Mouse (Mus musculus): ENCODE measurements at regions not wholly inside any gene's neighbourhood (a gene's known extent, or its start where the extent isn't known, plus 50 kb on each side); places are given as distances from the start of the nearest gene placed in this dataset.

DNA sequence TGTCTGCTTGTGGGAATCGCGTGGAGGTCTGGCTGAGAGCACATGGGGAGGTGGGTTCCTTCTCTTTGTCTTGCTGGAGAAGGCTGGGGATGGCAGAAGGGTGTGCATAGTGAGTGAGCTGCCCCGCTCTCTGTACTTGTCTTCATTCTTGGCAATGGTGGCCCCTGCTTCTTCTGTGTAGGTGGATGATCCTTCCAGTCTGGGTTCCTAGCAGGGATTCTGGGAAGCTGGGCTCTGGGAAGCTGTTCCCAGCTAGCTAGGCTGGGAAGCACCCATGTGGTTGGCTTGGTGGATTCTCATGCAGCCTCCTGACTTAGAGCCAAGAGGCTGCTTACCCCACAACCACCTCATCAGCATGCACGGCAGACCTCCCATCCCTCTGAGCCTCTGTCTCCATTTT lies 156.6 kb downstream of the 9530068E07Rik start:
- TF ChIP-seq EP300 (IDR thresholded peaks at IDR 0.05; ENCODE audit: insufficient read depth, low read depth, low read length), result no peak
- TF ChIP-seq CTCF (IDR thresholded peaks at IDR 0.05; ENCODE audit: low read depth, low read length), result no peak
- TF ChIP-seq POLR2A (IDR thresholded peaks at IDR 0.05; ENCODE audit: insufficient read depth, low read length), result no peak
- Histone ChIP-seq H3K4me1 (ENCODE audit: control insufficient read depth, insufficient read depth, low read length) (no peaks in the 10 kb centered on the region), H3K36me3 (ENCODE audit: control insufficient read depth, insufficient read depth, low read length, poor library complexity, severe bottlenecking) (no peaks in the 10 kb centered on the region), H3K27me3 (ENCODE audit: control insufficient read depth, insufficient read depth, low read length, poor library complexity, severe bottlenecking) (no peaks in the 10 kb centered on the region), H3K9ac (ENCODE audit: low read depth, poor library complexity, severe bottlenecking) (no peak overlapping the region), H3K4me3 (ENCODE audit: low read depth, low read length) (no peak overlapping the region), H3K27ac (ENCODE audit: insufficient read depth, low read length) (no peak overlapping the region), H3K9me3 (replicated peaks; ENCODE audit: control insufficient read depth, insufficient read depth, low read length, poor library complexity, severe bottlenecking) (no peaks in the 10 kb centered on the region)

DNA sequence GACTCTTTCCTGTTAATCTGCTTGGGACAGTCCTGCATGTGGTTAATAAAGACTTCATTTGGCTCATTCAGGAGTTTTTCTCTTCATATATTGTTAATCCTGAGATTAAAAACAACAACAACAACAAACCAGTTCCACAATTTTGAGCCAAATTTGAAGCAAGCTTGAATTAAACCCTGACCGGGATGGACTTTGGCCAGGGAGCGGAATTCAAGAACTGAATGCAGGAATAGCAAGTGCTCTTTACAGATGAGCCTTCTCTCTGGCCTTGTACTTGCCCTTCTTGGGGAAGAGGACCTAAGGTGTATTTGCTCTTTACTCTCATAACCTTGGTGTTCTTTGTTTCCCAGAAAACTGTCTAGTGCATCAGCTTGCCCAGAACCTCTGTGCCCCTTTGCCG lies 161.6 kb downstream of the 9530068E07Rik start:
- no peak overlapping the region for H3K9ac ChIP-seq (ENCODE audit: low read depth, poor library complexity, severe bottlenecking)
- H3K27ac ChIP-seq (ENCODE audit: insufficient read depth, low read length), result no peak overlapping the region
- H3K9me3 ChIP-seq (replicated peaks; ENCODE audit: control insufficient read depth, insufficient read depth, low read length, poor library complexity, severe bottlenecking), result no peaks in the 10 kb centered on the region
- H3K27me3 ChIP-seq (ENCODE audit: control insufficient read depth, insufficient read depth, low read length, poor library complexity, severe bottlenecking), result no peaks in the 10 kb centered on the region
- H3K36me3 ChIP-seq (ENCODE audit: control insufficient read depth, insufficient read depth, low read length, poor library complexity, severe bottlenecking), result no peaks in the 10 kb centered on the region
- no peak overlapping the region for H3K4me3 ChIP-seq (ENCODE audit: low read depth, low read length)
- no peaks in the 10 kb centered on the region for H3K4me1 ChIP-seq (ENCODE audit: control insufficient read depth, insufficient read depth, low read length)
- TF ChIP-seq CTCF (IDR thresholded peaks at IDR 0.05; ENCODE audit: low read depth, low read length), result no peak
- no peak for TF ChIP-seq EP300 (IDR thresholded peaks at IDR 0.05; ENCODE audit: insufficient read depth, low read depth, low read length)
- TF ChIP-seq POLR2A (IDR thresholded peaks at IDR 0.05; ENCODE audit: insufficient read depth, low read length), result no peak

DNA sequence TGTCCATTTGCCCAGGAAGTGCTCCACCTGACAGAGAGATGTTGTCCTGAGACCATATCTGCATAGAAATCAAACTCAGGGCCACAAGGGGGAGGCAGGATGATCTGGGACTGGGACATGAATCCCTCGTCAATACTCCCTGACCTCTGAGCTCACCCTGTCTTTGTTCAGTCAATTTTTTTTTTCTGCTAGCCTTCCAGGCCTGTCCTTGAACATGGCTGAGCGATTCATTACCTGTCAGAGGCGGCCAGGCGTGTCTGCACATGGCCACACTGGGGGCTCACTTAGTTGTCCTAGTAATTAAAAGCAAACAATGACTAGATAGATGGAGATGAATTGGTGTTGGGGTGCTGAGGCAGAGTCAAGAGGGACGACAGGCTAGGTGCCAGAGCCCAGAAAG lies 162.6 kb downstream of the 9530068E07Rik start:
- TF ChIP-seq CTCF (IDR thresholded peaks at IDR 0.05; ENCODE audit: low read depth, low read length), result no peak
- no peak for TF ChIP-seq POLR2A (IDR thresholded peaks at IDR 0.05; ENCODE audit: insufficient read depth, low read length)
- no peak for TF ChIP-seq EP300 (IDR thresholded peaks at IDR 0.05; ENCODE audit: insufficient read depth, low read depth, low read length)
- H3K27ac ChIP-seq (ENCODE audit: insufficient read depth, low read length), result no peak overlapping the region
- no peaks in the 10 kb centered on the region for H3K4me1 ChIP-seq (ENCODE audit: control insufficient read depth, insufficient read depth, low read length)
- no peak overlapping the region for H3K9ac ChIP-seq (ENCODE audit: low read depth, poor library complexity, severe bottlenecking)
- H3K4me3 ChIP-seq (ENCODE audit: low read depth, low read length), result no peak overlapping the region
- H3K27me3 ChIP-seq (ENCODE audit: control insufficient read depth, insufficient read depth, low read length, poor library complexity, severe bottlenecking), result no peaks in the 10 kb centered on the region
- no peaks in the 10 kb centered on the region for H3K36me3 ChIP-seq (ENCODE audit: control insufficient read depth, insufficient read depth, low read length, poor library complexity, severe bottlenecking)
- no peaks in the 10 kb centered on the region for H3K9me3 ChIP-seq (replicated peaks; ENCODE audit: control insufficient read depth, insufficient read depth, low read length, poor library complexity, severe bottlenecking)

GRCm38 (mm10) chr11:52561281-52561680 lies 165.1 kb downstream of the 9530068E07Rik start:
- Histone ChIP-seq H3K27me3 (ENCODE audit: control insufficient read depth, insufficient read depth, low read length, poor library complexity, severe bottlenecking) (no peaks in the 10 kb centered on the region), H3K36me3 (ENCODE audit: control insufficient read depth, insufficient read depth, low read length, poor library complexity, severe bottlenecking) (no peaks in the 10 kb centered on the region), H3K4me1 (ENCODE audit: control insufficient read depth, insufficient read depth, low read length) (no peaks in the 10 kb centered on the region), H3K27ac (ENCODE audit: insufficient read depth, low read length) (no peak overlapping the region), H3K9ac (ENCODE audit: low read depth, poor library complexity, severe bottlenecking) (no peak overlapping the region), H3K4me3 (ENCODE audit: low read depth, low read length) (no peak overlapping the region), H3K9me3 (replicated peaks; ENCODE audit: control insufficient read depth, insufficient read depth, low read length, poor library complexity, severe bottlenecking) (no peaks in the 10 kb centered on the region)
- TF ChIP-seq EP300 (IDR thresholded peaks at IDR 0.05; ENCODE audit: insufficient read depth, low read depth, low read length) (no peak), POLR2A (IDR thresholded peaks at IDR 0.05; ENCODE audit: insufficient read depth, low read length) (no peak), CTCF (IDR thresholded peaks at IDR 0.05; ENCODE audit: low read depth, low read length) (no peak)

GRCm38 (mm10) chr11:52565457-52565856 lies 169.2 kb downstream of the 9530068E07Rik start:
- no peaks in the 10 kb centered on the region for H3K9me3 ChIP-seq (replicated peaks; ENCODE audit: control insufficient read depth, insufficient read depth, low read length, poor library complexity, severe bottlenecking)
- H3K4me3 ChIP-seq (ENCODE audit: low read depth, low read length), result no peak overlapping the region
- no peak for TF ChIP-seq CTCF (IDR thresholded peaks at IDR 0.05; ENCODE audit: low read depth, low read length)
- TF ChIP-seq EP300 (IDR thresholded peaks at IDR 0.05; ENCODE audit: insufficient read depth, low read depth, low read length), result no peak
- TF ChIP-seq POLR2A (IDR thresholded peaks at IDR 0.05; ENCODE audit: insufficient read depth, low read length), result no peak
- H3K27ac ChIP-seq (ENCODE audit: insufficient read depth, low read length), result no peak overlapping the region
- H3K27me3 ChIP-seq (ENCODE audit: control insufficient read depth, insufficient read depth, low read length, poor library complexity, severe bottlenecking), result no peaks in the 10 kb centered on the region
- H3K36me3 ChIP-seq (ENCODE audit: control insufficient read depth, insufficient read depth, low read length, poor library complexity, severe bottlenecking), result no peaks in the 10 kb centered on the region
- H3K9ac ChIP-seq (ENCODE audit: low read depth, poor library complexity, severe bottlenecking), result no peak overlapping the region
- H3K4me1 ChIP-seq (ENCODE audit: control insufficient read depth, insufficient read depth, low read length), result no peaks in the 10 kb centered on the region

DNA sequence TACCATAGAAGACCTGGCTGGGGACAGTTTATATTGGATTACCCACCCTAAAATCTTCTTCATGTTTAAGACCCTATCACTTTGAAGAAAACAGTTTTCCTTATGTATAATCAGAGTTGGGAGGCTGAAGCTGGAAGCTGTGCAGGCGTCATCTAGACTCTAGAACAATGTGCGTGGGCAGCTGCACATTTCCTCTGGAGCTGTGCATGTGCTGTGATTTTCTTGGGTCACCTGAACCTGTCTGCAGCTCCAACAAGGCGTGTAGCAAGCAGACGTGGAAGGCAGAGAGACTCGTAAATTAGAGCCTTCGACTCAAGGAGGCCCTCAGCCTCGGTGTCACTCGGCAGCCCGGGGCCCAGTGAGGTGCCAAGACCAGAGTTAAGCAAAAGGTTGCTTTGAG lies 169.8 kb downstream of the 9530068E07Rik start:
- Histone ChIP-seq H3K9me3 (replicated peaks; ENCODE audit: control insufficient read depth, insufficient read depth, low read length, poor library complexity, severe bottlenecking) (no peaks in the 10 kb centered on the region), H3K27ac (ENCODE audit: insufficient read depth, low read length) (no peak overlapping the region), H3K4me3 (ENCODE audit: low read depth, low read length) (no peak overlapping the region), H3K9ac (ENCODE audit: low read depth, poor library complexity, severe bottlenecking) (no peak overlapping the region), H3K4me1 (ENCODE audit: control insufficient read depth, insufficient read depth, low read length) (no peaks in the 10 kb centered on the region), H3K36me3 (ENCODE audit: control insufficient read depth, insufficient read depth, low read length, poor library complexity, severe bottlenecking) (no peaks in the 10 kb centered on the region), H3K27me3 (ENCODE audit: control insufficient read depth, insufficient read depth, low read length, poor library complexity, severe bottlenecking) (no peaks in the 10 kb centered on the region)
- TF ChIP-seq CTCF (IDR thresholded peaks at IDR 0.05; ENCODE audit: low read depth, low read length) (no peak), EP300 (IDR thresholded peaks at IDR 0.05; ENCODE audit: insufficient read depth, low read depth, low read length) (no peak), POLR2A (IDR thresholded peaks at IDR 0.05; ENCODE audit: insufficient read depth, low read length) (no peak)
